Mouse (Mus musculus): ENCODE data around the gene Myh10.

Myh10 gene

GRCm38 (mm10) chr11:68864544-68865189 is 173.3 kb downstream of the Myh10 start:
- no peak for DNase-seq
